Mouse (Mus musculus) stomach, postnatal 0 days (tissue): Measurements from ENCODE around the gene Olfr1349. TPM values are rescaled to one million over a fixed set of nuclear protein-coding genes. Genes with fewer than 3 reads are reported as not detected.
"Not testable (repeated sequence)": the region's sequence is repeated elsewhere in the genome, so short reads cannot be mapped to it uniquely, and the experiment has no call there.

Source experiments
- ATAC-seq: fragments of 200-750 bp; cut with Nextera tagmentation; 2 replicates; pipeline ENCODE4 v1.8.0; 2017; ENCODE audit not compliant: low FRiP score, low TSS enrichment
- DNase-seq: peaks from one replicate; pipeline ENCODE4 v3.0.0-alpha.2; 2016; ENCODE audit warnings: low spot score
- H3K27ac ChIP-seq: fragments of 300-500 bp; sonication (generic); replicated peaks from 2 replicates; pipeline ENCODE4 v1.5.1; 2014; ENCODE audit warnings: mild to moderate bottlenecking, control low read depth
- H3K27me3 ChIP-seq: fragments of 300-500 bp; sonication (generic); 2 replicates; pipeline ENCODE4 v1.6.1; 2014; ENCODE audit warnings: low read length; ENCODE audit not compliant: control insufficient read depth, insufficient read depth
- H3K36me3 ChIP-seq: fragments of 300-500 bp; sonication (generic); 2 replicates; pipeline ENCODE4 v1.6.1; 2014; ENCODE audit warnings: low read length, mixed read lengths; ENCODE audit not compliant: control insufficient read depth, insufficient read depth
- H3K4me1 ChIP-seq: fragments of 300-500 bp; sonication (generic); replicated peaks from 2 replicates; pipeline ENCODE4 v1.6.1; 2014; ENCODE audit warnings: antibody characterized with exemption; ENCODE audit not compliant: control insufficient read depth, insufficient read depth
- H3K4me2 ChIP-seq: fragments of 300-500 bp; sonication (generic); replicated peaks from 2 replicates; pipeline ENCODE4 v1.6.1; 2014; ENCODE audit warnings: low read depth, mild to moderate bottlenecking, control low read depth, moderate library complexity
- H3K4me3 ChIP-seq: fragments of 300-500 bp; sonication (generic); 2 replicates; pipeline ENCODE4 v1.5.1; 2014; ENCODE audit warnings: low read depth, low read length, control low read depth
- H3K9ac ChIP-seq: fragments of 300-500 bp; sonication (generic); 2 replicates; pipeline ENCODE4 v1.6.1; 2014; ENCODE audit warnings: mild to moderate bottlenecking, low read length, control low read depth, mixed read lengths
- H3K9me3 ChIP-seq: fragments of 300-500 bp; sonication (generic); 2 replicates; pipeline ENCODE4 v1.6.1; 2016; ENCODE audit warnings: low read length; ENCODE audit not compliant: control insufficient read depth
- CTCF ChIP-seq: IDR thresholded peaks from 2 replicates; pipeline ENCODE4 v1.5.1; 2016; ENCODE audit warnings: antibody characterized with exemption, low read depth, mild to moderate bottlenecking, moderate library complexity
- EP300 ChIP-seq: optimal IDR thresholded peaks from 2 replicates; pipeline ENCODE3; 2016; ENCODE audit warnings: antibody characterized with exemption
- WGBS: fragments of 180-500 bp; shearing (Covaris S2); extraction: QIAGEN DNeasy Blood & Tissue Kit; methylation state at CpG from one replicate; pipeline ENCODE4 v1.1.7; 2014; 5-methylcytosine and 5-hydroxymethylcytosine counted together
- polyA plus RNA-seq: library from polyadenylated mRNA; unstranded; fragments of >200 nt; fragmentation: Nextera tagmentation; extraction: Ambion mirVana; gene quantifications from 2 replicates; pipeline ENCODE4 v1.2.1, GENCODE M21; 2015

Gene Olfr1349
- polyA plus RNA-seq, 1 experiment from 2014 or later = not detected

DNA sequence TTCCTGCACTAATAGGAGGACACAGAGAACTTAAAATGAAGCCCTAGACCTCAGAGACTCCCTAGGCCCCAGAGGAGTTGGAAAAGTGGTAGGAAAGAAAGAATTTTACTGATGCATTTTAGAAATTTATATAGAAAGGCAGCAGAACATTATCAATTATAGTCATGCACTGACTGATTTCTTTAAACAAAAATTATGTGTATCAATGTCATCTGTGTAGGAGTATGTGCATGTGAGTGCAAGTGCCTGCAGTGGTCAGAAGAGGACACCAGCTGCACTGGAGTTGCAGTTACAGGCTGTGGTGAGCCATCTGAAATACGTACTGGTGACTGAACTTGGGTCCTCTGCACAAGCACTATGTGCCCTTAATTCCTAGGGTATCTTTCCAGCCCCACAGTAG lies 23.1 kb downstream of the Olfr1349 start, which contains the start of gene Olfr1347:
Olfr1347 (minus strand) TSS at position 101 of the 400 bp plus-strand sequence.
- no peak for DNase-seq
- H3K4me2 ChIP-seq = no peak within 1 kb of the TSS
- WGBS = 52% methylated on average over 1 of the region's 1 CpGs
- TF ChIP-seq EP300 (no peak), CTCF (no peak)
- H3K4me1 ChIP-seq = no peaks in the 10 kb centered on the region
- H3K9me3 ChIP-seq = no peaks in the 10 kb centered on the region
- no peak for ATAC-seq
- no peaks in the 10 kb centered on the region for H3K27me3 ChIP-seq
- H3K27ac ChIP-seq = no peak within 1 kb of the TSS
- H3K9ac ChIP-seq = no peak within 1 kb of the TSS
- H3K36me3 ChIP-seq = no peaks in the 10 kb centered on the region
- no peak within 1 kb of the TSS for H3K4me3 ChIP-seq

DNA sequence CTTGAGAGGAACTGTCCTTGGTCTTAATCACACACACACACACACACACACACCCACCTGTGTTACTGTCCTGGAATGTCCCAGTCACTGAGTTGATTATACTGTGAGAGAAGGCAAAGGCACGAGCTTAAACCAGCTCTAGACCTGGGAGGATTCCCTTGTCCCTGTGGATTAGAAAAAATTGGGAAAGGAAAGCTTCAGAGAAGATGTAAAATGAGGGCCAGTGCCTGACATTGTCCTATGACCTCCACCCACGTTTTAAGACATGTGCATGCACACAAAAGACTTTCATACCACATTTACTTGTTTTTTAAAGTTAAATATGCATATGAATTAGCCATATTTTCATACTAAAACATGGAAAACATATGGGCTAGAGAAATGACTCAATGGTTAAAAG lies 35.9 kb downstream of the Olfr1349 start, which contains the start of gene Olfr5:
Olfr5 (minus strand) TSS at position 101 of the 400 bp plus-strand sequence.
- Histone ChIP-seq H3K36me3 (no peaks in the 10 kb centered on the region), H3K9me3 (no peaks in the 10 kb centered on the region), H3K27me3 (no peaks in the 10 kb centered on the region), H3K27ac (no peak within 1 kb of the TSS), H3K4me1 (no peaks in the 10 kb centered on the region), H3K9ac (no peak within 1 kb of the TSS), H3K4me2 (no peak within 1 kb of the TSS), H3K4me3 (no peak within 1 kb of the TSS)
- ATAC-seq (no peak), DNase-seq (no peak)
- 14% methylated on average over 2 of the region's 2 CpGs for WGBS
- no peak for TF ChIP-seq CTCF
- TF ChIP-seq EP300 = no peak

DNA sequence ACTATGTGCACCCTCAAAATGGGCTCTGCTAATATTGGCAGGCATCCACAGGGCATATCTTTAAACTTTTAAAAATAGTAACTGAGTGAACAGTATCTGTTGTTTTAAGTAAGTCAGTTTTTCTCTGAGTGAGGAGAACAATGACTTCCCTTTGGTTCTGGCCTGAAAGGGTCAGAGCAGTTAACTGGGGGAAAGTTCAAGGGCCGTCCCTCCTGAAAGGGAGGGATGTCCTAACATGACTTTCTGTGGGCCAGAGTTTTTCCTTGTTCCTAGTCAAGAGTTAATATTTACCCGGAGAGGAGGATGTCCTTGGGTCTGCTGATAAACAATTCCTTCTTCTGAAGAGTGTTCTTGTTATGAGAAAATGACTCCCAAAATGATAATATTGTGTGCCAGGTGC lies 45.1 kb downstream of the Olfr1349 start:
- not testable (repeated sequence) for DNase-seq, H3K9me3 ChIP-seq, H3K4me3 ChIP-seq, H3K36me3 ChIP-seq, H3K27me3 ChIP-seq, H3K27ac ChIP-seq, ATAC-seq, H3K4me2 ChIP-seq, H3K9ac ChIP-seq, H3K4me1 ChIP-seq
- WGBS = 48% methylated on average over 2 of the region's 2 CpGs

DNA sequence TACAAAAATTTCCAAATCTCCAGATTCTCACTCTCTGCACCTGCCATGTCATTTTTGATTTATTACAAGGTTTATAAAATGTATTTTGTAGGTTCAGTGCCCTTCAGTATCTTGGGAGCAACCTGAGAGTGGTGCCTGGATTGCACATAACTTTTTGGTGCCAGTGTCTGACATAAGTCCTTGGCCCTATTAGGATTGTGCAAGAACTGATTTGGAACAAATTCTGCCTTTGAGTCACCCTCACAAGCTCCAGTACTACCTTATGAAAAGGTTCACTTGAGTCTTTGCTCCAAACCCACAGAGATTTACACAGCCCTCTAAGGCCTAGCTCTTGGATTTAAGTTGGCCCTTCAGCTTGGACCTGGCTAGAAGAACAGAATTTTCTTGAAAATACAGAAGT lies 55.8 kb downstream of the Olfr1349 start, which contains the start of gene Olfr1346:
Olfr1346 (plus strand) TSS at position 151 of the 400 bp plus-strand sequence.
- Histone ChIP-seq H3K4me2 (no peak within 1 kb of the TSS), H3K27ac (no peak within 1 kb of the TSS), H3K9ac (no peak within 1 kb of the TSS), H3K36me3 (no peaks in the 10 kb centered on the region), H3K4me3 (no peak within 1 kb of the TSS), H3K27me3 (no peaks in the 10 kb centered on the region), H3K9me3 (no peaks in the 10 kb centered on the region), H3K4me1 (no peaks in the 10 kb centered on the region)
- DNase-seq (no peak), ATAC-seq (no peak)
- TF ChIP-seq EP300 (no peak), CTCF (no peak)

Other genes starting within 250 kb of the Olfr1349 start
- gene Zfp667, start 236.4 kb downstream of the Olfr1349 start, polyA plus RNA-seq = 5.2 and 5.4 TPM in 2 replicates
- gene Zfp583, start 191.7 kb downstream of the Olfr1349 start, polyA plus RNA-seq = 1.9 and 2.0 TPM in 2 replicates
- 0.35 and 0.41 TPM in 2 replicates for gene Gm3854, start 179.2 kb downstream of the Olfr1349 start, polyA plus RNA-seq
- 1.0 and 1.9 TPM in 2 replicates for gene Zfp78, start 159.7 kb downstream of the Olfr1349 start, polyA plus RNA-seq
- gene Zfp28, start 139.7 kb downstream of the Olfr1349 start, polyA plus RNA-seq = 2.4 and 2.6 TPM in 2 replicates
- 0.02 and 0.10 TPM in 2 replicates for gene Smim17, start 124.2 kb downstream of the Olfr1349 start, polyA plus RNA-seq
- not detected in 2 replicates for gene Gm20715, start 112.7 kb downstream of the Olfr1349 start, polyA plus RNA-seq
- gene Olfr1344, start 84.3 kb downstream of the Olfr1349 start, polyA plus RNA-seq = not detected in 2 replicates
- not detected in 2 replicates for gene Olfr1336, start 66.8 kb downstream of the Olfr1349 start, polyA plus RNA-seq
- gene Olfr1346, start 55.8 kb downstream of the Olfr1349 start, polyA plus RNA-seq = not detected in 2 replicates
- not detected in 2 replicates for gene Olfr5, start 36.0 kb downstream of the Olfr1349 start, polyA plus RNA-seq
- gene Olfr1347, start 23.2 kb downstream of the Olfr1349 start, polyA plus RNA-seq = not detected in 2 replicates
- not detected in 2 replicates for gene Olfr1348, start 14.2 kb downstream of the Olfr1349 start, polyA plus RNA-seq
- gene Olfr1350, start 41.9 kb upstream of the Olfr1349 start, polyA plus RNA-seq = not detected in 2 replicates
- 1.6 and 1.9 TPM in 2 replicates for gene Zim1, start 173.5 kb upstream of the Olfr1349 start, polyA plus RNA-seq
- gene Peg3, start 207.5 kb upstream of the Olfr1349 start, polyA plus RNA-seq = 26.0 and 26.8 TPM in 2 replicates
- 1.0 and 1.4 TPM in 2 replicates for gene Usp29, start 207.6 kb upstream of the Olfr1349 start, polyA plus RNA-seq